Mouse (Mus musculus): ENCODE data around the gene Ptcd1. TPM values are rescaled to one million over a fixed set of nuclear protein-coding genes. Genes with fewer than 3 reads are reported as not detected.
"Not testable (repeated sequence)": the region's sequence is repeated elsewhere in the genome, so short reads cannot be mapped to it uniquely, and the experiment has no call there.

The Ptcd1 gene
- polyA plus RNA-seq, 1 experiment from 2014 or later = 7.8 TPM

DNA sequence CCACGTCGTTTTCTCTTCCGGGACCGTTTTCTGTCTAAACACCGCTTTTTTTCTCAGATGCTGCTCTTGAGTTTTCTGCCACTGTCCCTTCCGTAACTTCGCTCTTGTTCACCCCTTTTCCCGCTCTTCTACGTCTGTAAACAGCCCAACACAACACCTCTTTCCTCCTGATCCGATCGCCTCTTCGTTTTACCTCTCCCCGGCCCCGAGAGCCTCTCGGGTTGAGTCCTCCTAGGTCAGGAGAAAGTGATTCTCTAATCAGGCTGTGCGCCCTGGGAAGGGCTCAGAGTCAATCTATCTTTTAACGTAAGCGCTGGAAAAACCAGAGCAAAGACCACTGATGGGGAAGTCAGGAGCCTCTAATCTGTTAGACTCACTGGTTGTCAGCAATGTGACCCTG, 26.3 kb downstream of the Ptcd1 start:
- under 1% methylated on average over 18 of the region's 18 CpGs for WGBS (ENCODE audit: insufficient replicate concordance)
- H3K9me3 ChIP-seq (replicated peaks; ENCODE audit: control insufficient read depth, low read length) = no peaks in the 10 kb centered on the region
- H3K27ac ChIP-seq (ENCODE audit: low read length) = peak overlapping the region; percentile 94
- H3K4me2 ChIP-seq (ENCODE audit: low read depth, low read length) = peak overlapping the region; percentile 83
- no peaks in the 10 kb centered on the region for H3K27me3 ChIP-seq (ENCODE audit: control insufficient read depth, insufficient read depth, low read depth, low read length)
- peaks cover 41% of the 10 kb centered on the region for H3K36me3 ChIP-seq (ENCODE audit: control insufficient read depth, insufficient read depth)
- peak overlapping the region; percentile 90 for H3K9ac ChIP-seq (ENCODE audit: low read depth, low read length)
- peak; percentile 25 for ATAC-seq (ENCODE audit: low read depth)
- peak overlapping the region; percentile 93 for H3K4me3 ChIP-seq (ENCODE audit: low read depth, low read length)
- H3K4me1 ChIP-seq (ENCODE audit: control insufficient read depth, low read depth, low read length) = peaks cover 22% of the 10 kb centered on the region

GRCm38 (mm10) chr5:145139571-145140519, 27.1 kb downstream of the Ptcd1 start, which contains the start of the genes Pdap1 and Bud31:
TSS of gene Pdap1 (minus strand) at chr5:145140238.
TSS of gene Bud31 (plus strand) at chr5:145140362.
- Histone ChIP-seq H3K27ac (ENCODE audit: low read length) (peak within 1 kb of the TSS; percentile 94), H3K9ac (ENCODE audit: low read depth, low read length) (peak within 1 kb of the TSS; percentile 90), H3K4me3 (ENCODE audit: low read depth, low read length) (peak within 1 kb of the TSS; percentile 93), H3K4me2 (ENCODE audit: low read depth, low read length) (peak within 1 kb of the TSS; percentile 83), H3K4me1 (ENCODE audit: control insufficient read depth, low read depth, low read length) (peaks cover 22% of the 10 kb centered on the region), H3K36me3 (ENCODE audit: control insufficient read depth, insufficient read depth) (peaks cover 39% of the 10 kb centered on the region), H3K27me3 (ENCODE audit: control insufficient read depth, insufficient read depth, low read depth, low read length) (no peaks in the 10 kb centered on the region), H3K9me3 (replicated peaks; ENCODE audit: control insufficient read depth, low read length) (no peaks in the 10 kb centered on the region)
- ATAC-seq (ENCODE audit: low read depth) = peak; percentile 92
- under 1% methylated on average over 82 of the region's 84 CpGs for WGBS (ENCODE audit: insufficient replicate concordance)

DNA sequence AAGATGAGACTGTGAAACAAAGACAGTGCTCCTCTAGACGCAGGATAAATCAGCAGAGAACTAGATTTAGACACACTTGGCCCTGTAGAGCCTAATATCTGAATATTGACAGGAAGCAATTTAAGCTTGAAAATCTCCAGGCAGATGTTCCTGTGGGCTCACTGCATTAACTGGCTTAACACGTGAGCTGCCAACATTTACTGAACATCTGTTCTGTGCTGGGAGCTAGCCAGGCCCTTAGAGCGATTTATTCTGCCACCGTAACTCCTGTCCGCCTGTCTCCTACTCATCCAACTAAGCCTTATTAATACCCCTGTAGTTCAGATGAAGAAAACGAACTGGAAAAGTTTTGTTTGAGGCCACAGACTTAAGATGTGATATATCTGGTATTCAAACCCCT, 28.1 kb downstream of the Ptcd1 start:
- no peak for ATAC-seq (ENCODE audit: low read depth)
- Histone ChIP-seq H3K27me3 (ENCODE audit: control insufficient read depth, insufficient read depth, low read depth, low read length) (no peaks in the 10 kb centered on the region), H3K36me3 (ENCODE audit: control insufficient read depth, insufficient read depth) (peaks cover 40% of the 10 kb centered on the region), H3K27ac (ENCODE audit: low read length) (0 out of 2 replicates have a peak overlapping the region, but pooled peaks have one; percentile 67), H3K4me1 (ENCODE audit: control insufficient read depth, low read depth, low read length) (peaks cover 22% of the 10 kb centered on the region), H3K9me3 (replicated peaks; ENCODE audit: control insufficient read depth, low read length) (no peaks in the 10 kb centered on the region), H3K4me2 (ENCODE audit: low read depth, low read length) (peak overlapping the region; percentile 83), H3K4me3 (ENCODE audit: low read depth, low read length) (peak overlapping the region; percentile 93), H3K9ac (ENCODE audit: low read depth, low read length) (peak overlapping the region; percentile 90)
- 13% methylated on average over 6 of the region's 6 CpGs for WGBS (ENCODE audit: insufficient replicate concordance)

DNA sequence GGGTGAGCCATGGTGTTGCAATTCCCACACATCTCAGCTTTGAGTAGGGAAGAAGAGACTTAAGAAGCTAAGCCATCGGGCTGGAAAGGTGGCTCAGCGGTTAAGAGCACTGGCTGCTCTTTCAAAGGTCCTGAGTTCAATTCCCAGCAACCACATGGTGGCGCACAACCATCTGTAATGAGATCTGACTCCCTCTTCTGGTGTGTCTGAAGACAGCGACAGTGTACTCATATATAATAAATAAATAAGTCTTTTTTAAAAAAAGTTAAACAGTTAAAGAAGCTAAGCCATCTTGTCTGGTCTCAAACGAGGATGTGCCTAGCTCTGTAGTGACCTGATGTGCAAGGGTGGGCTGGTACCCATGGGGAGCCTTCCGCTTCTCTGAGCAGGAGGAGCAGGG, 33.6 kb downstream of the Ptcd1 start:
- not testable (repeated sequence) for ATAC-seq (ENCODE audit: low read depth)

DNA sequence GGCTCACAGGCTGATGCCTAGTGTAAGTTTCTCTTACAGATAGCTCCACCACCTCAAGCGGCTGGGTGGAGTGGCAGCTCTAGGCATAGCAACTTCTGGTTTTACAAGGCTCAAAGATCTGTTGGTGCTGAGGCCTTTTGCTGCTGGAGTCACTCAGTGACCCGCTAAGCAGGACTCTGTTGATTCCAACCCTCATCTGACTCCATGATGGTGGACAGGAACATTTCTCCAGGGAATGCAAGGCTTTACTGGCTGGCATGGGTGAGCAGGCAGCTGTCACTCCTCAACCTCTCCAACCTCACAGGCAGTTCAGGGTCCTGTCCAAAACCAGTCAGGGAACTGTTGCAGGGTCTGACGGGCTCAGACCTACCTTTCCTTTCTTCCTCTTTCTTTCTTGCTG, 35.9 kb downstream of the Ptcd1 start:
- Histone ChIP-seq H3K9ac (ENCODE audit: low read depth, low read length) (no peak overlapping the region), H3K4me3 (ENCODE audit: low read depth, low read length) (no peak overlapping the region), H3K9me3 (replicated peaks; ENCODE audit: control insufficient read depth, low read length) (no peaks in the 10 kb centered on the region), H3K36me3 (ENCODE audit: control insufficient read depth, insufficient read depth) (peaks cover 69% of the 10 kb centered on the region), H3K4me1 (ENCODE audit: control insufficient read depth, low read depth, low read length) (peaks cover 2% of the 10 kb centered on the region), H3K27ac (ENCODE audit: low read length) (no peak overlapping the region), H3K4me2 (ENCODE audit: low read depth, low read length) (no peak overlapping the region), H3K27me3 (ENCODE audit: control insufficient read depth, insufficient read depth, low read depth, low read length) (no peaks in the 10 kb centered on the region)
- WGBS (ENCODE audit: insufficient replicate concordance) = 58% methylated on average over 3 of the region's 3 CpGs
- ATAC-seq (ENCODE audit: low read depth) = no peak

More for the DNA sequence above, 33.6 kb downstream of the Ptcd1 start:
- not testable (repeated sequence) for H3K4me2 ChIP-seq (ENCODE audit: low read depth, low read length); H3K27me3 ChIP-seq (ENCODE audit: control insufficient read depth, insufficient read depth, low read depth, low read length); H3K9me3 ChIP-seq (replicated peaks; ENCODE audit: control insufficient read depth, low read length); H3K9ac ChIP-seq (ENCODE audit: low read depth, low read length); H3K27ac ChIP-seq (ENCODE audit: low read length); H3K4me3 ChIP-seq (ENCODE audit: low read depth, low read length)
- peaks cover 11% of the 10 kb centered on the region for H3K4me1 ChIP-seq (ENCODE audit: control insufficient read depth, low read depth, low read length)
- H3K36me3 ChIP-seq (ENCODE audit: control insufficient read depth, insufficient read depth) = peaks cover 68% of the 10 kb centered on the region
- WGBS (ENCODE audit: insufficient replicate concordance) = 74% methylated on average over 6 of the region's 6 CpGs

- Histone ChIP-seq H3K36me3 (ENCODE audit: control insufficient read depth, insufficient read depth) (peaks cover 69% of the 10 kb centered on the region), H3K4me2 (ENCODE audit: low read depth, low read length) (no peak overlapping the region), H3K27ac (ENCODE audit: low read length) (0 out of 2 replicates have a peak overlapping the region, but pooled peaks have one; percentile 15), H3K4me1 (ENCODE audit: control insufficient read depth, low read depth, low read length) (peaks cover 2% of the 10 kb centered on the region), H3K9ac (ENCODE audit: low read depth, low read length) (no peak overlapping the region), H3K27me3 (ENCODE audit: control insufficient read depth, insufficient read depth, low read depth, low read length) (no peaks in the 10 kb centered on the region), H3K9me3 (replicated peaks; ENCODE audit: control insufficient read depth, low read length) (no peaks in the 10 kb centered on the region), H3K4me3 (ENCODE audit: low read depth, low read length) (no peak overlapping the region)
- 66% methylated on average over 11 of the region's 11 CpGs for WGBS (ENCODE audit: insufficient replicate concordance)
- ATAC-seq (ENCODE audit: low read depth) = peak; percentile 64
Observed at GRCm38 (mm10) chr5:145130191-145130590, 36.7 kb downstream of the Ptcd1 start.

DNA sequence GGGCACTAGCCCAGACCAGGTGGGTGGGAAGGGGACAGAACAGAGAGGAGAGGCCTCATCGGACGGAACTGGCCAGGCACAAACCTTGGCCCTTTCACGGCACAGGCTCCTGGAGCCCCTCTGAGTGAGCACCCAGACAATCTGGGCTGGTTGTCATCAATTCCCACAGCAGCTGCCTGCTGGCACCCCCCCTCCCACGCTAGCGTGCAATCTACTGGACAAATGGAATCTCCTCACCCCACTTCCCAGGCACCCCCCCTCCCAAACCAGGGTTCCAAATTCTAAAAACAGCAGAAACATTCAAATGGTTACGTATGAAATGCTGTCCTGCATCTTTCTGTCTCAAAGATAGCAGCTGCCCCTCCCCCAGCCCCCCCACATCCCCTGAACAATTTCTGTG, 37.1 kb downstream of the Ptcd1 start:
- 65% methylated on average over 4 of the region's 6 CpGs for WGBS (ENCODE audit: insufficient replicate concordance)
- H3K9ac ChIP-seq (ENCODE audit: low read depth, low read length); H3K9me3 ChIP-seq (replicated peaks; ENCODE audit: control insufficient read depth, low read length): not testable (repeated sequence)

DNA sequence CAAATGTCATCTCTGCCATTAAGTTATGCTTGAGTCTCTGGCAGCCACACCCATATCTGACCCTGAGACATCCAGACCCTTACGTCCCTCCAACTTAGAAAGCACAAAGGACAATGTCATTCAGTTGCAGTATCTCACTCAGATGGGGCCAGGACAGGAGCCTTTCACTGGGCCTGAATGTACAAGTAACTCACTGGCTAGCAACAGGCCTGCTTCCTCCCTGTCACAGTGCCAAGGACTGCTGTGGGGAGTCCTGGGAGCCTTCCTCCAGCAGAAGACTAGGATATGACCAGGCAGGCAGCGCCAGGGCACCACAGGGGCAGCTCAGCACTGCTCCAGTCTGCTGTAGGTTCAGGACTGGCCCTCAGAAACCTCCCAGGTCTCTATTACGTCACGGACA, 37.8 kb downstream of the Ptcd1 start:
- H3K4me3 ChIP-seq (ENCODE audit: low read depth, low read length) = no peak overlapping the region
- WGBS (ENCODE audit: insufficient replicate concordance) = 87% methylated on average over 4 of the region's 4 CpGs
- no peak overlapping the region for H3K27ac ChIP-seq (ENCODE audit: low read length)
- no peak for ATAC-seq (ENCODE audit: low read depth)
- peaks cover 2% of the 10 kb centered on the region for H3K4me1 ChIP-seq (ENCODE audit: control insufficient read depth, low read depth, low read length)
- no peak overlapping the region for H3K4me2 ChIP-seq (ENCODE audit: low read depth, low read length)
- H3K9ac ChIP-seq (ENCODE audit: low read depth, low read length) = no peak overlapping the region
- H3K27me3 ChIP-seq (ENCODE audit: control insufficient read depth, insufficient read depth, low read depth, low read length) = no peaks in the 10 kb centered on the region
- peaks cover 68% of the 10 kb centered on the region for H3K36me3 ChIP-seq (ENCODE audit: control insufficient read depth, insufficient read depth)
- H3K9me3 ChIP-seq (replicated peaks; ENCODE audit: control insufficient read depth, low read length) = no peaks in the 10 kb centered on the region

More for the DNA sequence above, 37.1 kb downstream of the Ptcd1 start:
- not testable (repeated sequence) for H3K4me3 ChIP-seq (ENCODE audit: low read depth, low read length); H3K4me1 ChIP-seq (ENCODE audit: control insufficient read depth, low read depth, low read length); ATAC-seq (ENCODE audit: low read depth); H3K4me2 ChIP-seq (ENCODE audit: low read depth, low read length); H3K27me3 ChIP-seq (ENCODE audit: control insufficient read depth, insufficient read depth, low read depth, low read length); H3K27ac ChIP-seq (ENCODE audit: low read length)
- peaks cover 68% of the 10 kb centered on the region for H3K36me3 ChIP-seq (ENCODE audit: control insufficient read depth, insufficient read depth)

GRCm38 (mm10) chr5:145126580-145126979, 40.3 kb downstream of the Ptcd1 start:
- Histone ChIP-seq H3K9ac (ENCODE audit: low read depth, low read length) (no peak overlapping the region), H3K27ac (ENCODE audit: low read length) (no peak overlapping the region), H3K9me3 (replicated peaks; ENCODE audit: control insufficient read depth, low read length) (no peaks in the 10 kb centered on the region), H3K27me3 (ENCODE audit: control insufficient read depth, insufficient read depth, low read depth, low read length) (no peaks in the 10 kb centered on the region), H3K36me3 (ENCODE audit: control insufficient read depth, insufficient read depth) (peaks cover 46% of the 10 kb centered on the region), H3K4me1 (ENCODE audit: control insufficient read depth, low read depth, low read length) (peaks cover 2% of the 10 kb centered on the region), H3K4me3 (ENCODE audit: low read depth, low read length) (no peak overlapping the region), H3K4me2 (ENCODE audit: low read depth, low read length) (no peak overlapping the region)
- WGBS (ENCODE audit: insufficient replicate concordance) = 81% methylated on average over 9 of the region's 9 CpGs
- ATAC-seq (ENCODE audit: low read depth) = no peak
